Mouse (Mus musculus) liver, embryonic 14.5 days (tissue): ENCODE measurements around the gene Itgb1. TPM values are rescaled to one million over a fixed set of nuclear protein-coding genes. Genes with fewer than 3 reads are reported as not detected.
A peak's percentile ranks its signal among the peaks of the same experiment; 100 is the strongest.

ENCODE experiments used
- ATAC-seq: fragments of 200-750 bp; cut with Nextera tagmentation; 2 replicates; pipeline ENCODE4 v1.8.0; 2017; ENCODE audit warnings: moderate number of reproducible peaks, mild to moderate bottlenecking, moderate library complexity; ENCODE audit not compliant: insufficient read depth
- DNase-seq, 3 experiments: peaks; one replicate each; pipeline ENCODE4 v3.0.0-alpha.2; 2012 to 2013; ENCODE audit warnings: low read depth in 3 of 3, low spot score in 3 of 3
- H3K27ac ChIP-seq: fragments of 300-500 bp; sonication (generic); 2 replicates; pipeline ENCODE4 v1.5.1; 2014; ENCODE audit warnings: moderate library complexity, mild to moderate bottlenecking, control low read depth, inconsistent platforms
- H3K27me3 ChIP-seq: fragments of 300-500 bp; sonication (generic); 2 replicates; pipeline ENCODE4 v1.6.1; 2014; ENCODE audit warnings: mild to moderate bottlenecking, low read length, moderate library complexity; ENCODE audit not compliant: control insufficient read depth, insufficient read depth
- H3K36me3 ChIP-seq: fragments of 300-500 bp; sonication (generic); replicated peaks from 2 replicates; pipeline ENCODE4 v1.6.1; 2014; ENCODE audit warnings: low read depth; ENCODE audit not compliant: control insufficient read depth, insufficient read depth
- H3K4me1 ChIP-seq, 2 experiments: fragments of 200-500 bp in 1 of 2; fragments of 300-500 bp in 1 of 2; sonication (generic) in 1 of 2; replicated peaks; 2 replicates each; pipeline ENCODE4 v1.6.1; 2012 to 2014; ENCODE audit warnings: antibody characterized with exemption in 1 of 2, inconsistent platforms in 1 of 2, low read length in 1 of 2; ENCODE audit not compliant: control insufficient read depth in 2 of 2, insufficient read depth in 2 of 2
- H3K4me2 ChIP-seq: fragments of 300-500 bp; sonication (generic); 2 replicates; pipeline ENCODE4 v1.6.1; 2014; ENCODE audit warnings: low read depth, mild to moderate bottlenecking, control low read depth, moderate library complexity
- H3K4me3 ChIP-seq, 2 experiments: fragments of 200-500 bp in 1 of 2; fragments of 300-500 bp in 1 of 2; sonication (generic) in 1 of 2; 2 replicates each; pipeline ENCODE4 v1.5.1; 2012 to 2014; ENCODE audit warnings: low read depth in 2 of 2, low read length in 2 of 2, mild to moderate bottlenecking in 2 of 2, control low read depth in 1 of 2, inconsistent platforms in 1 of 2, moderate library complexity in 1 of 2; ENCODE audit not compliant: insufficient read depth in 1 of 2
- H3K9ac ChIP-seq: fragments of 300-500 bp; sonication (generic); replicated peaks from 2 replicates; pipeline ENCODE4 v1.6.1; 2014; ENCODE audit warnings: mild to moderate bottlenecking, control low read depth, moderate library complexity
- H3K9me3 ChIP-seq: fragments of 300-500 bp; sonication (generic); 2 replicates; pipeline ENCODE4 v1.6.1; 2016; ENCODE audit warnings: low read length, mixed read lengths; ENCODE audit not compliant: control insufficient read depth
- CTCF ChIP-seq: IDR thresholded peaks from 2 replicates; pipeline ENCODE4 v1.5.1; 2016; ENCODE audit warnings: antibody characterized with exemption, low read depth, control low read depth
- EP300 ChIP-seq: IDR thresholded peaks from 2 replicates; pipeline ENCODE4 v1.6.1; 2016; ENCODE audit warnings: antibody characterized with exemption, low read depth
- WGBS: fragments of 180-500 bp; shearing (Covaris S2); extraction: QIAGEN DNeasy Blood & Tissue Kit; methylation state at CpG from one replicate; pipeline ENCODE4 v1.1.7; 2014; ENCODE audit not compliant: insufficient replicate concordance; 5-methylcytosine and 5-hydroxymethylcytosine counted together
- polyA plus RNA-seq, 2 experiments: library from polyadenylated mRNA; depleted of rRNA in 1 of 2; stranded (reverse) in 1 of 2; unstranded in 1 of 2; fragments of >200 nt; fragmentation: Nextera tagmentation in 1 of 2; extraction: Ambion mirVana in 1 of 2; gene quantifications; 2 replicates each; pipeline versions ENCODE4 v1.2.1 to v1.2.3; 2012 to 2014

Itgb1 gene
- 28.8 and 42.4 TPM in 2 replicates for polyA plus RNA-seq (2012; rRNA removed)
- 74.1 and 83.9 TPM in 2 replicates for polyA plus RNA-seq (2014; fragmentation: Nextera tagmentation; extraction: Ambion mirVana)

GRCm38 (mm10) chr8:128685507-128686428 is at the start of gene Itgb1:
Itgb1 (plus strand) TSS chr8:128685654.
- TF ChIP-seq CTCF (peak; percentile 45; the same call in 1 of the 2 replicates), EP300 (peak; percentile 25; the same call in 1 of the 2 replicates)
- WGBS, result under 1% methylated on average over 104 of the region's 113 CpGs
- Histone ChIP-seq H3K27ac (peak within 1 kb of the TSS; percentile 82), H3K9ac (peak within 1 kb of the TSS; percentile 94), H3K9me3 (no peaks in the 10 kb centered on the region), H3K4me1 (peaks cover 21 to 22% of the 10 kb centered on the region in 2 experiments), H3K27me3 (no peaks in the 10 kb centered on the region), H3K36me3 (no peaks in the 10 kb centered on the region), H3K4me2 (peak within 1 kb of the TSS; percentile 71), H3K4me3 (peak within 1 kb of the TSS; percentile 75 to 91)
- ATAC-seq (peak; percentile 86), DNase-seq (peak; percentile 76 to 79 (median 76))

GRCm38 (mm10) chr8:128643104-128643503 is 42.4 kb upstream of the Itgb1 start:
- Histone ChIP-seq H3K9me3 (no peaks in the 10 kb centered on the region), H3K27me3 (no peaks in the 10 kb centered on the region), H3K4me3 (no peak overlapping the region), H3K27ac (no peak overlapping the region), H3K9ac (no peak overlapping the region), H3K4me2 (no peak overlapping the region), H3K4me1 (no peaks in the 10 kb centered on the region), H3K36me3 (no peaks in the 10 kb centered on the region)
- DNase-seq (no peak), ATAC-seq (no peak)
- 61% methylated on average over 1 of the region's 1 CpGs for WGBS
- TF ChIP-seq EP300 (no peak), CTCF (no peak)

GRCm38 (mm10) chr8:128645452-128645851 is 40.0 kb upstream of the Itgb1 start:
- Histone ChIP-seq H3K9ac (no peak overlapping the region), H3K4me1 (no peaks in the 10 kb centered on the region), H3K27me3 (no peaks in the 10 kb centered on the region), H3K27ac (no peak overlapping the region), H3K9me3 (no peaks in the 10 kb centered on the region), H3K4me2 (no peak overlapping the region), H3K36me3 (no peaks in the 10 kb centered on the region), H3K4me3 (no peak overlapping the region)
- no peak for ATAC-seq
- DNase-seq, result no peak
- TF ChIP-seq EP300 (no peak), CTCF (no peak)

GRCm38 (mm10) chr8:128646456-128646855 is 39.0 kb upstream of the Itgb1 start:
- Histone ChIP-seq H3K4me3 (no peak overlapping the region), H3K9me3 (no peaks in the 10 kb centered on the region), H3K36me3 (no peaks in the 10 kb centered on the region), H3K4me2 (no peak overlapping the region), H3K27ac (no peak overlapping the region), H3K9ac (no peak overlapping the region), H3K4me1 (no peaks in the 10 kb centered on the region), H3K27me3 (no peaks in the 10 kb centered on the region)
- 54% methylated on average over 5 of the region's 5 CpGs for WGBS
- ATAC-seq (no peak), DNase-seq (no peak)
- TF ChIP-seq CTCF (no peak), EP300 (no peak)

- Histone ChIP-seq H3K36me3 (no peaks in the 10 kb centered on the region), H3K9me3 (no peaks in the 10 kb centered on the region), H3K4me1 (no peaks in the 10 kb centered on the region), H3K27me3 (no peaks in the 10 kb centered on the region), H3K27ac (no peak overlapping the region), H3K4me2 (no peak overlapping the region), H3K4me3 (no peak overlapping the region), H3K9ac (no peak overlapping the region)
- DNase-seq (no peak), ATAC-seq (no peak)
- TF ChIP-seq CTCF (no peak), EP300 (no peak)
Measured at GRCm38 (mm10) chr8:128648071-128648470, 37.4 kb upstream of the Itgb1 start.
